Mouse (Mus musculus): ENCODE data around the gene Anxa3.
A peak's percentile ranks its signal among the peaks of the same experiment; 100 is the strongest.

Anxa3 gene

GRCm38 (mm10) chr5:96848386-96848785, 55.2 kb downstream of the Anxa3 start:
- DNase-seq: no peak

GRCm38 (mm10) chr5:96849232-96849631, 56.1 kb downstream of the Anxa3 start:
- no peak for DNase-seq

- no peak for DNase-seq
Measured at GRCm38 (mm10) chr5:96853451-96853850, 60.3 kb downstream of the Anxa3 start.

- no peak for DNase-seq
Measured at GRCm38 (mm10) chr5:96854350-96854749, 61.2 kb downstream of the Anxa3 start.

- DNase-seq: no peak
Measured at GRCm38 (mm10) chr5:96859938-96860337, 66.8 kb downstream of the Anxa3 start.

- no peak for DNase-seq
Measured at GRCm38 (mm10) chr5:96867171-96867570, 74.0 kb downstream of the Anxa3 start.

GRCm38 (mm10) chr5:96868893-96869292, 75.8 kb downstream of the Anxa3 start:
- DNase-seq: no peak

- DNase-seq: no peak
Measured at GRCm38 (mm10) chr5:96870996-96871395, 77.9 kb downstream of the Anxa3 start.

- peak; percentile 70 for DNase-seq
Measured at GRCm38 (mm10) chr5:96878178-96878577, 85.0 kb downstream of the Anxa3 start.

- DNase-seq: peak; percentile 46
Measured at GRCm38 (mm10) chr5:96878851-96879540, 85.9 kb downstream of the Anxa3 start.

GRCm38 (mm10) chr5:96880231-96880630, 87.1 kb downstream of the Anxa3 start:
- no peak for DNase-seq

- DNase-seq: no peak
Measured at GRCm38 (mm10) chr5:96881118-96881517, 88.0 kb downstream of the Anxa3 start.

- no peak for DNase-seq
Measured at GRCm38 (mm10) chr5:96881613-96882012, 88.5 kb downstream of the Anxa3 start.

GRCm38 (mm10) chr5:96885202-96885601, 92.1 kb downstream of the Anxa3 start:
- DNase-seq: no peak

GRCm38 (mm10) chr5:96888396-96888795, 95.3 kb downstream of the Anxa3 start:
- no peak for DNase-seq

- no peak for DNase-seq
Measured at GRCm38 (mm10) chr5:96890367-96890766, 97.2 kb downstream of the Anxa3 start.
